Mouse (Mus musculus): ENCODE results near the gene Prkcb. TPM values are rescaled to one million over a fixed set of nuclear protein-coding genes. Genes with fewer than 3 reads are reported as not detected.

The Prkcb gene
- total RNA-seq, 1 experiment from 2014 or later: 3.7 TPM

DNA sequence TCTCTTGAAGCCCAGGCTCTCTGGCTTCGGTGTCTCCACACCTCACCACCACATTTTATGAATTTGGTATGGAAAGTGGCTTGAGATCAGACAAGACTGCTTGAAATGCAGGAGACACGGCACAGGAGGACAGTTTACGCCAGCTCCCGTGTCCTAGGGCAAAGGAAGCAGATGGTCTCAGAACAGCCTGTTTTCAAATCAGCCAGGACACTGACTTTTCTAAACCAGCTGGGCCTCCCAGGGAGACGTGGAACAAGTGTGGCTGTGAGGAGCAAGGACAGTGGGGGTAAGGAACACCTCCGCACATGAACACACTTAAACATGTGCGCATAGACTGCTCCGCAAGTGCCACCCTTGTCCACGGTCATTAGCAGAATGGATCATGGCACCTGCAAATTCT, 204.4 kb downstream of the Prkcb start:
- no peak for ATAC-seq (replicated peaks; ENCODE audit: low read depth, poor library complexity, severe bottlenecking)

DNA sequence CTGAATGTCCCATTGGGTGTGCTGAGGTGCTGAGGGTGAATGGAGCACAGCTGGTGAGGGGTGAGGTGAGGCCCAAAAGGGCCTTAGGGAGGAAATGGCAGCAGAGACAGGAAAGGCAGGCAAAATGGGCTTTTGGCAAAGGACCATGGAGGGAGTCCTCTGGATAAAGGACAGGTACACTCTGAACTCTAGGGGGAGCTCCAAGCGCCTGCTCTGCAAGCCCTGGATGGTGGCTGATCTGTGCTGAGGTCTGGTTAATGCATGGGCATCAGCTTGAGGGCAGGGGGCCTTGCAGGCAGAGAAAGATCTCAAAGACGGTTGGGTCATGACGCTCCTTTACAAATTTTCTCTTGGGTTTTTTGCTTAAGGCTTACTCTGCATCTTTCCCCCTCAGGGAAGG, 205.5 kb downstream of the Prkcb start:
- peak; percentile 69; the same call in 1 of the 2 replicates for ATAC-seq (replicated peaks; ENCODE audit: low read depth, poor library complexity, severe bottlenecking)

GRCm38 (mm10) chr7:122497516-122497915, 209.0 kb downstream of the Prkcb start:
- no peak for ATAC-seq (replicated peaks; ENCODE audit: low read depth, poor library complexity, severe bottlenecking)

GRCm38 (mm10) chr7:122498461-122498860, 209.9 kb downstream of the Prkcb start:
- ATAC-seq (replicated peaks; ENCODE audit: low read depth, poor library complexity, severe bottlenecking): no peak

GRCm38 (mm10) chr7:122499743-122500597, 211.4 kb downstream of the Prkcb start:
- ATAC-seq (replicated peaks; ENCODE audit: low read depth, poor library complexity, severe bottlenecking): no peak

DNA sequence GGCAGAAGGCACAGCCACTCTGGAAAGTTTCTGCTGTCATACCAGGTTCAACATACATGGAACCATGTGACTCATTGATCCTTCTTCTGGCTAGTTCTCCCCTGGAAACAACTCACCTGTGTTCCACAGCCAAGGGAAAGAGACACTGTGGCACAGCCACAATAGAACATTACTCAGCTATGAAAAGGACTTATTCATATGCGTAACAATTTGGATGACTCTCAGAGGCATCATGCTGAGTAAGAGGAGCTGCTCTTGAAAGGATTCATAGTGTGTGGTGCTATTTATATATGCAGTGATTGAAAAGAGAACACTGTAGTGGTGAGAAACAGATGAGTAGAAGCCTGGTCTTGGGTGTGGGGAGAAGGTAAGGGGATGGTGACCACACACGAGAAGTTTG, 217.9 kb downstream of the Prkcb start:
- no peak for ATAC-seq (replicated peaks; ENCODE audit: low read depth, poor library complexity, severe bottlenecking)

DNA sequence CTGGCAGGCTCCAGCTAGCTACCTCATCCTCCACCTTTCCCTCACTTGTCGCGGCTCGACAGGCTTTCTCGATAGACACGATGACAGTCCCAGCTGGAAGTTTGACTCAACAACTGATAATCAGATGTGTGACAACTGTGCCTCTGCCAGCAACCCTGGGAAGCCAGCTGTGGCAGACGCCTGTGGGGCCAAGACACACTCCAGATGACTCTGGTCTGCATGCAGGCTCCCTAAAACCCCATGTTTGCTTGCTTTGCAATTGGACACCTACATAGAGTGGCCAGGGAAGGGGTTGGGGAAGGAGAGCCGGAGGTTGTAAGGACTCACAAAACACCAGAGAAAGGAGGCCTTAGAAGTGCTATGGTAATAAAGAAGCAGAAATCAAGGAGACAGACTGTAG, 221.4 kb downstream of the Prkcb start:
- ATAC-seq (replicated peaks; ENCODE audit: low read depth, poor library complexity, severe bottlenecking): no peak

DNA sequence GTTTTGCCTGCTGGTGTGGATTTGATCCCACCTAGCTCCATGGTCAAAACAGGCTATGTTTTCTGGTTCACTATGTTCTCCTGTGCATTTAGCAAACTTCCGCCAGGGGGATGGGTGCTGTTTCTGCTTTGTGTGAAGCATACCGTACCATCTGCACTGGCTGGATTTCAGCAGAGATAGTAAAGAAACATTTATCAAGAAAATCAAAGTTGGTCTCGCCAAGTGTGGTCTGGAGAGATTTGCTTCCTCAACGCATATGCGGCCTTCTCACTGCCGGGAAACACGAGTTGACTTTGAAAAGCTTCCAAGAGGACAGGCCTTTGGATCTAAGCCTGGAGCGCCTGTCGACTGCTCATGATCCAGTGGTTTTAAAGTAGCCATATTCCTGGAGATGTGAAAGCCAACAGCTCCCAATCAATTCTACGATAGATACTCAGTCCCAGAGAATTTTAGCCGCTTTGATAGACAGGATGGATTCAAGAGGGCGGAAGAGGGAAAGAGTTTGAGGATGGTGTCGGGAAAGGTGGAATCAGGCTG, 223.9 kb downstream of the Prkcb start:
- ATAC-seq (replicated peaks; ENCODE audit: low read depth, poor library complexity, severe bottlenecking): no peak

- no peak for ATAC-seq (replicated peaks; ENCODE audit: low read depth, poor library complexity, severe bottlenecking)
These were observed 232.5 kb downstream of the Prkcb start for GRCm38 (mm10) chr7:122520850-122521638.

DNA sequence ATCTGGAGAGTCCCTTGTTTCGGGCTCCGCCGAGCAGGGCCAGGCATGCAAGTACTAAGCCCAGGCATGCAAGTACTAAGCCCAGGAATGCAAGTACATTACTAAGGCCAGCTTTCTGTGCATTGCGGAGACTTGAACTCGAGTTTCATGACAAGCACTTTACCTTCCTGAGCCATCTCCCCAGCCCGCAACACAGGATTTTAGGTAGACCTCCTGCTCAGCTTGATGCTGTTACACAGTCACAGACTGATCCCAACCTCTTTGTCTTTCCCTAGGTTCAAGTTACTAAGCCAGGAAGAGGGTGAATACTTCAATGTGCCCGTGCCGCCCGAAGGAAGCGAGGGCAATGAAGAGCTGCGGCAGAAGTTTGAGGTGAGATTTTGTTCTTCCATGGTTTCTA, 239.7 kb downstream of the Prkcb start:
- ATAC-seq (replicated peaks; ENCODE audit: low read depth, poor library complexity, severe bottlenecking): no peak

DNA sequence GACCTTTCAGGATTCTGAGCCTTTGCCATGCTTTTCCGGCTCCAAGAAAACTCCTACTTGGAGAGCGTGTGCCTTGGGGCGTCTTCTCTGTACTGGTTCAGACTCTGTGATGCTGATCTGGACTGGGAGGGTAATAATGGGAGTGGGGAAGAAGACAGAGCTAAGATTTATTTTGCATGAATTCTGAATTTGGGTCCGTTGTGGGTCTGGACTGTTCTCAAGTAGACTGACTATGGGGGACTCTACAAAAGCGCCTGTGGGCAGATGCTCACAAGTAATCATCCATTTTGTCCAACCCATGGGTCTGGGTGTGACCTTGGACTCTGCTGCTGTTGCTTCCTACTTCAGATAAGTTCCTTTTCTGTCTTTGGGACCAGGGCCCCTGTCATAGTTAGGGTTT, 240.1 kb downstream of the Prkcb start:
- no peak for ATAC-seq (replicated peaks; ENCODE audit: low read depth, poor library complexity, severe bottlenecking)

- no peak for ATAC-seq (replicated peaks; ENCODE audit: low read depth, poor library complexity, severe bottlenecking)
These were observed 245.2 kb downstream of the Prkcb start for GRCm38 (mm10) chr7:122533566-122534360.

DNA sequence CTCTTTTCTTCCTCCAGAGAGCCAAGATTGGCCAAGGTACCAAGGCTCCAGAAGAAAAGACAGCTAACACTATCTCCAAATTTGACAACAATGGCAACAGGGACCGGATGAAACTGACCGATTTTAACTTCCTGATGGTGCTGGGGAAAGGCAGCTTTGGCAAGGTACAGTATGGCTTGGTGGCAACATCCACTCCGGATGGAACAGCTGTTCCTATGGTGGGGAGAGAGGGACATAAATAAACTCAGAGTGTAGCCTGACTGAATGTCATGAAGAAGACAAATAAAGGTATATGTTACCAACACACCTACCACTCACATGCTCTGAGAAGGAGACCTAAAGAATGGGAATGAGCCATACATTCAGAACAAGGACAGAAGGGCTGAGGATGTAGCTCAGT, 256.1 kb downstream of the Prkcb start:
- no peak for ATAC-seq (replicated peaks; ENCODE audit: low read depth, poor library complexity, severe bottlenecking)

DNA sequence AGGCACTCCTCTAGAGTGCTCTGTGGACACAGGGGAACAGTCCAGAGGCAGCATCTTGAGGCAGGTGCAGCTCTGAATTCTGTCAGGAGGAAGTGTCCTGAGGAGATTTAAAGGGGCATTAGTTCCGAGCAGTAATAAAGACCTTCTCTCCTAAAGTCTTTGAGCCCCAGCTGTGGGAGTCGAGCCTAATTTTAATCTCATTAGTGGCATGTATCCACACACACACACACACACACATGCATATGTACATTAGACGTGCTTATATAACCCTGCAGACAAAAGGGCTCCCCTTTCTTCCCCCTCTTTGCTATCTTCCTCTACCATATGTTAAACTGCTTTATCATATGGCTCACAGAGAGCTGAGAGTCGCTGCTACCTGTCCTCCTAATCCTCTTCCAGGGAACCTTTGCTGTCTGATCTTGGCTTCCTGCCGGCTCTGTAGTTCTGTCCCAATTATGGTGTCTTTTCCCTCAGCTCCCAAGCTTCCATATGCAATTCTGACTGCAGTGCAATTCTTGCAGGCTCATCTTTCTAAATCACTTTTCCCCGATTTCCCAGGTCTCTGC, 268.1 kb downstream of the Prkcb start:
- no peak for ATAC-seq (replicated peaks; ENCODE audit: low read depth, poor library complexity, severe bottlenecking)

DNA sequence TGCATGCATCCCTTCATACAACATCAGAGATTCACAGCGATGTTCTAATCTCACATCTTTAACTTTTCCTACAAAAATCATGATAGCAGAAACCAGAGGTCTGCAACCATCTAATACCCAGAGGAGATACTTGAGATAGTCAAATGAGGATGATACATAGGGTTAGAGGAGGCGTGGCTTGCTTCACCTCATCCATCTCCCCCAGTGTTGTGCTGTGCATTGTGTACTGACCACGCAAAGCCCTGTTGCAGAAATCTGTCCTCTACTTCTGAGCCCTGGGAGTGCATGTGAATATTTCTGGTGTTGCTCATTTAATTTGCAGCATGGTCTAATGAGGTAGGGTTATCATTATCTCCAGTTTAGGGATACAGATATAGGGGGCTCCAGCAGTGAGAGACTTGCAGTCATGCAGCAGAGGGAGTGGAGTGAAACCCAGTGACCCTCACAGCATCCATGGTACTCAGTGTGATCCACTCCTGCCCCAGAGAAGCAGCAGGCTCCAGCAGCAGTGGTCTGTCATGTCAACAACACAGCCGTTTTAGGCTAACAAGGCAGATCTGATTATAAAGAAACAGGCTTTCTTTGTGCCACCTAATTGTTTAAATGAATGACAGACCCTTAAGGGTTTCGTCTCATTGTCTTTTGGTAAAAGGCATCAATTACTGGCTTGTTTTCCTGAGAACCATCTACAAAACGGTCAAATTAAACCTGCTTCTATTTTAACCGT, 269.7 kb downstream of the Prkcb start:
- no peak for ATAC-seq (replicated peaks; ENCODE audit: low read depth, poor library complexity, severe bottlenecking)

DNA sequence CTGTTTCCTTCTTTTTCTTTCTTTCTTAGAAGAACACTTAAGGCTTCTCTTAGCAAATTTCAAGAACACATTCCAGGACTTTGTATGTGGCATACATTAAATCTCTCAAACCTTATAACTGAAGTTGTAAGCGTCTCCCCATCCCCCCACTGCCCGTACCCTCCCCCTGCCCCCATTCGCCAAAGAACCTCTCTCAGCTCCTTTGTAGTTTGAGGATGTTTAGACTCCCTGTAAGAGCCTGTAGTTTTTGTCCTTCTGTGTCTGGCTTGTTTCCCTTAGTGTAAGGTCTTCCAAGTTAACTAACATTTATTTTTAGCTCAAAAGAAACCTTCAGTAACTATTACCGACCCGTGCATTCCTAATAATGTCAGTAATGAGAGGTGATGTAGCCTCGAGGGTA, 270.4 kb downstream of the Prkcb start:
- no peak for ATAC-seq (replicated peaks; ENCODE audit: low read depth, poor library complexity, severe bottlenecking)

GRCm38 (mm10) chr7:122562586-122562985, 274.0 kb downstream of the Prkcb start:
- ATAC-seq (replicated peaks; ENCODE audit: low read depth, poor library complexity, severe bottlenecking): no peak

- ATAC-seq (replicated peaks; ENCODE audit: low read depth, poor library complexity, severe bottlenecking): no peak
These were observed 276.8 kb downstream of the Prkcb start for GRCm38 (mm10) chr7:122565371-122565770.

DNA sequence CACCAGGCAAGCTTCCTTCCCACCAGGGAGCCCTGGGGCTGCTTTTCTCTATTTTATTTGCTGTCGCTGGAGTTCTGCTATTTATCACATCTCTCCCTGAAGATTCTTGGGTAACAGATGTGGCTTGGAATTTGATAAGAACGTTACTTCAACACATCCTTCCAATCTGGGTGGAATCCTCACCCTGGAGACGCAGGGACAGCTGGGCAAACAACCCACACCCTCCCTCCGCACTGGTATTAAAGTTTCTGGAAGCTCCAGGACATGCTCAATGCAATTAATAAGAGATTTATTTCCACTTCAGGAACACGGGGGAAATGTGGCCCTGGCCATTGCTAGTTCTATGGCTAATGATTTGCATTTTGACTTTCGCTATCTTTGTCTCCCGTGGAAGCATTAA, 277.5 kb downstream of the Prkcb start:
- ATAC-seq (replicated peaks; ENCODE audit: low read depth, poor library complexity, severe bottlenecking): no peak
